Mouse (Mus musculus): ENCODE measurements at regions not wholly inside any gene's neighbourhood (a gene's known extent, or its start where the extent isn't known, plus 50 kb on each side); places are given as distances from the start of the nearest gene placed in this dataset.

- DNase-seq = peak; percentile 31
These were observed 165.4 kb downstream of the Cd47 start for GRCm38 (mm10) chr16:49965528-49966250.

GRCm38 (mm10) chr16:49966251-49966588, 165.9 kb downstream of the Cd47 start:
- no peak for DNase-seq

GRCm38 (mm10) chr16:49967110-49967509, 166.8 kb downstream of the Cd47 start:
- no peak for DNase-seq

GRCm38 (mm10) chr16:49968291-49968870, 168.0 kb downstream of the Cd47 start:
- DNase-seq = no peak

- DNase-seq = no peak
These were observed 168.7 kb downstream of the Cd47 start for GRCm38 (mm10) chr16:49969035-49969434.

GRCm38 (mm10) chr16:49969693-49970296, 169.5 kb downstream of the Cd47 start:
- no peak for DNase-seq

- no peak for DNase-seq
These were observed 170.0 kb downstream of the Cd47 start for GRCm38 (mm10) chr16:49970297-49970804.

GRCm38 (mm10) chr16:49971141-49971555, 170.8 kb downstream of the Cd47 start:
- no peak for DNase-seq

GRCm38 (mm10) chr16:49977276-49977675, 176.9 kb downstream of the Cd47 start:
- DNase-seq = no peak

- DNase-seq = no peak
These were observed 179.2 kb downstream of the Cd47 start for GRCm38 (mm10) chr16:49979426-49979940.

- no peak for DNase-seq
These were observed 179.9 kb downstream of the Cd47 start for GRCm38 (mm10) chr16:49980178-49980646.

GRCm38 (mm10) chr16:49982180-49982579, 181.8 kb downstream of the Cd47 start:
- DNase-seq = no peak

- no peak for DNase-seq
These were observed 185.0 kb downstream of the Cd47 start for GRCm38 (mm10) chr16:49985082-49986076.

GRCm38 (mm10) chr16:49986954-49987353, 186.6 kb downstream of the Cd47 start:
- no peak for DNase-seq

- no peak for DNase-seq
These were observed 195.5 kb downstream of the Cd47 start for GRCm38 (mm10) chr16:49995822-49996221.

GRCm38 (mm10) chr16:49996593-49996992, 196.3 kb downstream of the Cd47 start:
- DNase-seq = no peak

GRCm38 (mm10) chr16:49997040-49997439, 196.7 kb downstream of the Cd47 start:
- peak; percentile 26 for DNase-seq

- DNase-seq = no peak
These were observed 200.5 kb downstream of the Cd47 start for GRCm38 (mm10) chr16:50000805-50001204.

GRCm38 (mm10) chr16:50001662-50002455, 201.5 kb downstream of the Cd47 start:
- no peak for DNase-seq

GRCm38 (mm10) chr16:50002456-50002788, 202.1 kb downstream of the Cd47 start:
- no peak for DNase-seq

- DNase-seq = no peak
These were observed 208.7 kb downstream of the Cd47 start for GRCm38 (mm10) chr16:50009046-50009445.

- DNase-seq = peak; percentile 40
These were observed 209.2 kb downstream of the Cd47 start for GRCm38 (mm10) chr16:50009542-50009941.

Measured in kidney, postnatal 10 days (tissue).